Mouse (Mus musculus): ENCODE data around the gene Cybrd1.
A peak's percentile ranks its signal among the peaks of the same experiment; 100 is the strongest.

Cybrd1 gene

DNA sequence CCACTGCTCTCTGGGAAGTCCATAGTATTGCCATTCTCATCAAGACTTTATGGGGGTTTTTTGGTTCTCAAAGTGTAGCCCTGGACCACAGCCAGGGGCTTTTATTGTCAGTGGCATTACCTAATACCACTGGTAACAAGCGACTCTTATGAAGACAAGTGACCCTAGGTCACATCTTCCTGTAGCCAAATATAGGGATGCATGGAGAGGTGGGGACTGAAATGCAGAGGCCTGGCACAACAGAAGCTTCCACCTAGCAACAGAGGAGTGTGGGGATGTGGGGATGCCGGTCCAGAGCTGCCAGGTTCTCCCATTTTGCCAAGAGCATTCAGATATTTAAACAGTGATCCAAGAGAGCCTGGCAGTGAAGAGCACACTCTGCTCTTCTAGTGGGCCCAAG is 5.9 kb downstream of the Cybrd1 start:
- DNase-seq (ENCODE audit: low read depth, low spot score) = no peak

DNA sequence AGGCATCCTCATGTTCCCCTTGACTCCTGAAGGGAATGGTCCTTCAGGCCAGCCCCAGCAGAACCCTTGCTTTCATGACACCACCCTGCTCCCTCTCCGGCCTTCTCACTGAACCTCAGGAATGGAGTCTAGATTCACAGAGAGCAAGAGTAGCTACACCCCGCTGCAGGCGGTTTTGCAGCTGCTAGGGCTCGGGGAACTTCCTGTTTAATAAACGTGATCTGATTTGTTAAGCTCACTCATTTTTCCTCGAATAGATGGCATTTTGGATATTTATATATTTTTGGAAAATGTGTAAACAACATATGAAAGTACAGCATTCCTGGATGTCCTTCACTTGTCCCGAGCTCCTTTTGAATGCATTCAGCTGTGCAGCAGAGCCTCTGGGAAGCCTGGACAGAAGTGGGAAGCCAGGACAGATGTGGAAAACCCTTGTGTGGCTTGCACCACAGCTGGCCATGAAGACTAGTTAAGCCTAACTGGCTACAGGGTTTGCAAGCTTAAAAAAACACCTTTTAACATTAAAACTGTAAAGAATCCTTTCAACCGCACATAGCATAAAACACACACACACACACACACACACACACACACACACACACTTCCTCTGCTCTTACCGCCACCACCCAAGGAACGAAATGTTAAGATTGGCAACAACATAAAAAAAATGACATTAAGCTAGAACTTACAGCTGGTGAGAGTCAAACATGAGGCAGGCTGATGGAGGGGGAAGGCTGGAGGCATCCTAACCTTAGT is 10.2 kb downstream of the Cybrd1 start:
- no peak for DNase-seq (ENCODE audit: low read depth, low spot score)

DNA sequence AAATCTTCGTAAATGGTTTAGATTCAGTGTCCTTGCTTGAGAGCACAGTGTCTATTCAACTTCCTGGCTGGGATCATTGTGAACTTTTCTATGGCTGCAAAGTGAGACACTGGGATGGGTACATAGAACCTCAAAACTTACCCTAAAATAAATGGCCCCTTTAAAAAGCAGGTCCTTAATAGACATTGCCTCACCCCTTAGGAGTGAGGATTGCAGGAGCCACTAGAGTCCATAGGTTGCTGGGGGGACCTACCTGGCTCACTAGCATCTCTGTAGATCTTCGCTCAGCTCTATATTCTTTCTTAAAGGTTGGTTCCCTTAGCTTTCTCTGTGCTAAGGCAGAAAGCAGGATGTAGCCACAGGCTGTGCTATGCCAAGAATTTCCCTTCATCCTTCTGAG is 12.6 kb downstream of the Cybrd1 start:
- no peak for DNase-seq (ENCODE audit: low read depth, low spot score)

DNA sequence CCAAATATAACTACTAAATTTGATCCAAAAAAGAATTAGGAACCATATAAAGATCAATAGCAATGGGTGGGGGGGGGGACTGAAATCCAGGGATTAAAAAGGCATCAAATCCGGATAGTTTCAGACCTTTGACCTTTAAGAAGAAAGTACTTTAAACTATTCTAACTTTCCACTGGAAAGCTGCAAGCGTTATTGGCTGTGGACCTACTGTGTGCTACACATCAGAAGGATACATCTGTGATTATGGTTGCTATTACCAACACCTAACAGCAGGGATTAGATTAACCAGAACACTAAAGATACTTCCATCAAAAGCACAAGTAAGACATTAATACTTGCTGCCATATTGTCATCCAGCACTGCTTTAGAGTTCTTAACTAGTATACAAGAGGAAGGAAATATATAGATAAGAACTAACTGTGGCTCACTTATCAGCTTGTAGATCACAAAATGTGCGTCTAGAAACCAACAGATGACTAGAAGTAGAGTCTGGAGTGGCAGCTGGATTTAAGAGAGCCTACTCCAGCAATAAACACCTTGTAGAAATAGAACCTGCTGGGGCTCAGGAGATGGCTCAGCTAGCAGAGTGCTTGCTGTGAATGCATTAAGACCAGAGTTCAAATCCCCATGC is 14.3 kb downstream of the Cybrd1 start:
- no peak for DNase-seq (ENCODE audit: low read depth, low spot score)

DNA sequence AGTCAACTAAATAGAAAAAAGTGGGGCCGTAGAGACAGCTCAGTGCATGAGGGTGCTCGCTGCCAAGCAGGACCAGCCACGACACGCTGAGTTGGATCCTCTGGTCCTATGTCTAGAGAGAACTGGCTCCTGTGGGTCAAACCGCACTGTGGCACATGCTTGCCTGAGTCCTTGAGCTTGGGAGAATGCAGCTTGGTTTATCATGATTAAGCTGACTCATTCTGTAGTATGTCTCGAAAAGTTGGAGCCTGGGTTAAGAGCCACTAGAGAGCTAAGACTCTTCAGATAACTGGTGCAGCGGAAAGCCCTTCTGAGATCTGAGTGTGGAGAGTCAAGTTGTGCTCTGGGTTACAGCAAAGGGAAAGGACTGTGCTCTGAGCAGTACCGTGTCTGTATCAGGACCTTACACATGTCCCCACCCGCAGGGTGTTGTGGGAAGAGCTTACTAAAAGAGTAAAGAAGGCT is 16.4 kb downstream of the Cybrd1 start:
- DNase-seq (ENCODE audit: low read depth, low spot score) = no peak

DNA sequence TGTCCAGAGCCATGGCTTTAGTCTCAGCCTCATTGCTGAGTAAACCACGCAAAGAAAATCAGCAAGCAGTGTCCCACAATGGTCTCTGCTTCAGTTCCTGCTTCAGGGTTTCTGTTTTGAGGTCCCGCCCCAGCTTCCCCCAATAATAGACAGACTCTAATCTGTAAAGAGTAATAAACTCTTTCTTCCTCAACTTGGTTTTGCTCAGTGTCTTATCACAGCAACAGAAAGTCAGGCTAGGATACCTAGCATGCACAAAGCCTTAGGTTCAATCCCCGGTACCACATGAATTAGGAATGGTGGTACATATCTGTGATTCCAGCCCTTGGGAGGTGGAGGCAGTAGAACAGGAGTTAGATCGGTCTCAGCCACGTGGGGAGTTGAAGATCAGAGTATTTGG is 17.1 kb downstream of the Cybrd1 start:
- no peak for DNase-seq (ENCODE audit: low read depth, low spot score)

DNA sequence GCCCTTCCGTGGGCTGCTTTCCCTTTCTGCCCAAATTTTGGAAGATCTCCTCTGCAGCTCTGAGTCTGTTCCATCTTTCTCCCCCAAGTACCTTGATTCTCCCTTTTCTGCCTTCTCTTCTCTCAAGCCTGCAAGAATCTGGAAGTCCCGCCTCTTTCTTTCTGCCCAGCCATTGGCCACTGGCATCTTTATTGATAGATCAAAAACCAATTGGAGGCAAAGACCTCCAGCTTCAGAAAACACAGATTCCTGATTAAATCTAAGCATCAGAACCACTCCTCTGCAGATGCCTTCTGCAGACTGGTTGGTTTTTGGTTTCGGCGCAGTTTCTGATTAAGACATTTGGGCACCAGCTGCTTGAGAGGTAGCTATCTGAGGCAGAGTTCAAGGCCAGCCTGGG is 22.9 kb downstream of the Cybrd1 start:
- no peak for DNase-seq (ENCODE audit: low read depth, low spot score)

DNA sequence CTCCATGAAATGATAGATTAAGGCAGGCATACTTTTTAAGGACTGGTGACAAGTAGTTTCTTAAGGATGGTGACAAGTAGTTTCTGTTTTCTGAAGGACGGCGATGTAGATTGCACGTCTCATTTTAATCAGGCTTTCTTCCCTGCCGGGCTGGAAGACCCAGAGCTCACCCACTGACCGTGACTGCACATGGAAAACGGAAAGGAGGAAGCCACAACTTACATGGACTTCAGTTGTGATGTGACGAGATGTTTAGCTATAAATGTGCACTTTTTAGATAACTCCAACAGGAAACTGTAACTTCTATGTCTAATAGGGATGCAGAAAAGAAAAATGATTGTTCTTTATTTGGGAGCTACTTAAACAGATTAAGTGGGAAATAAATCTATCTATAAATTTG is 24.7 kb downstream of the Cybrd1 start:
- no peak for DNase-seq (ENCODE audit: low read depth, low spot score)

DNA sequence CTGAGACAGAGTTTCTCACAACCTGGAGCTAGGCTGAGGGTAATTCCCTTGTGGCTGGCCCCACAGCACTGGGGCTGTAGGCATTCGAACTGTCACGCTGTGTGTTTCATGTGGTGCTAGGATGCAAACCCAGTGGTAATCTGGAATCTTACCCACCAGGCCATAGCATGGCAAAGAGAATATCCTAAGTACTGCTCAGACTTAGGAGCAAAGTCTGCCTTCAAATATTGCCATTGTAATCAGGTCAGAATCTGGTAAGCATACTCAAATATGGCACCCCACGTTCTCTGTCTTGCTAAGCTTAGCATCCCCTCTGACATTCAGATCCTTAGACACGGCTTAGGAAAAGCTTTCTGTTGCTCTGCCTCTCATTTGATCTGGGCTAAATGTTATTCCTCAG is 28.1 kb downstream of the Cybrd1 start:
- no peak for DNase-seq (ENCODE audit: low read depth, low spot score)

DNA sequence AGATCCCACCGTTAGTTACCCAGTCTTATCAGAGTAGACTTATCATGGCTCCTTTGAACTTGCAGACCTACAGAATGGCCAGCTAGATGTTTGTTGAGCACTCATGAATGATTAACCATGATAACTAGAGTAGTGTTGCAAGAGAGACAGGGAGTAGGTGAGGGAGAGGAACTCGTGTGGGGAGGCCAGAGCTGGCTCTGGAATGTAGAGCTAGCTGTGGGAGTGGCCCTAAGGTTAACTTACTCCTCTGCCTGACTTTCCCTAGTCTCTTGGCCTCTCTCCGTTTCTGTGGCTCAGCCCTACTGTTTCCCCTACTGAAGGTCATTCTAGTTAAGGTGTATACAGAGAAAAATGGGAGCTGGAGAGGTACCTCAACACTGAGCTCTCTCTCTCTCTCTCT is 28.5 kb downstream of the Cybrd1 start:
- DNase-seq (ENCODE audit: low read depth, low spot score) = no peak

DNA sequence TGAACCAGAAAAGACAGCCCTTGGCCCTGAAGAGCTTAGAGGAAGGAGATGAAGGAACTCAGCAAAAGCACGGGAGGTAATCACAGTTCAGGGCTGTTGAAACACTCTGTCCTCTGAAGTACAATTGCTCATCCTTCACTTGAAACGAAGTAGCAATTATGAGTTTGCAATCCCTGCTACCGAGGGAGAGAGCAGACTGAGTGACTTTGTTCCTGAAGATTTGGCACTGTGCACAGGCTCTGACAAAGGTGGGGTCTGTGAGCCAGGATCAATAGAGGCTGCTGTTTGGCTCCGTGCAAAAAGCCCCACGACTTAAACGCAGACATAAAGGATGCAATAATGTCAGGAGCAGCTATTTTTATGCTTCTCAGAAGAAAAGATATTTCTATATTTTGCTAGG is 30.1 kb downstream of the Cybrd1 start:
- no peak for DNase-seq (ENCODE audit: low read depth, low spot score)

DNA sequence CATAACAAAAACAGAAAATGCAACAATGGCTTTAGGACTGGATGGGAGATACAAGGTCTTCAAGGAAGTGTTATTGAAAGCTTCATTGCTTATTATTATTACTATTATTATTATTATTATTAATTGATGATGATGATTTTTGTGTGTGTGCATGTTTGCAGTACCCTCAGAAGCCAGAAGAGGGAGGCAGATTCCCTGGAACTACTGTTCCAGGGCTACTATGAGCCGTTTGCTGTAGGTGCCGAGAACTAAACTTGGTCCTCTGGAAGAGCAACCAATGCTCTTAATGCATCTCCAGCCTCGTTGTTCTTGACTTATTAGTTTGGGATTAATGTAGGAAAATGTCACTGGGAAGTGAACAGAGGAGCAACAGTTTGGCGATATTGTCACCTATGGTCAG is 34.4 kb downstream of the Cybrd1 start:
- DNase-seq (ENCODE audit: low read depth, low spot score) = no peak

DNA sequence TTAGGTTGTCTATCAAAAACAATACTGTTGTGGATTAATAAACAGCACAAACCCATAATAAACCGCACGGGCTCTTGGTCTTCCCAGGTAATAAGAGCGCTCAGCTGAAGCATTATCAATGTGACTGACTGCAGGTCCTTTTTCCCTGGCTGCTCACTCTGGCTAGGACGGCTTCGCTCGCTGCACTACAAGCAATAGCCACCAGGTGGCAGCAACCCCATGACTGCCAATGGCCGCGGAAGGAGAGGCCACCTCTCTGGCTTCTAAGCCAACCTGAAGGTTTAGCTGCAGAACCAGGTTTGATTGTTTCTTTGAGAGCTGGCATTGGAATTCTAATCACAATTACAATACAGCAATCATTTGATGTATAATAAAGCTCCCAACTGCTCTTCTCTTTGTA is 37.8 kb downstream of the Cybrd1 start:
- peak; percentile 45 for DNase-seq (ENCODE audit: low read depth, low spot score)

DNA sequence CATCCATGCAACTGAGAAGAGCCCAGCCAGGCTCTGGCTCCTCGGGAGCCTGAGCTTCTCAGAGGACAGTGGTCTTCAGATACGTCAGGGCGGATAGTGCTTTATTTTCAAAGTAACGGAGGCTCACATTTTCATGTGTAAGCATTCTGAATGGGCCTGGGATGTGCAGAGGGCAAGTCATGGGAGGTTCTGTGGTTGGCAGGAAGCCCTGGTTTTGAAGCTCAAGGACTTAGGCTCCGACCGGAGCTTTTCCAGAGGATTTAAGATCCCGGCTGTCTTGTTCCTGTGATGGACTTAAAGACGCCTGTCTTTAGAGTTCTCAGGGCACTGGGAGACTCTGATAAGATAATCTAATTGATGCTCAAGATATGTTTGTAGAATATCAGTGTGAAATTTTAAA is 38.7 kb downstream of the Cybrd1 start:
- DNase-seq (ENCODE audit: low read depth, low spot score) = no peak

DNA sequence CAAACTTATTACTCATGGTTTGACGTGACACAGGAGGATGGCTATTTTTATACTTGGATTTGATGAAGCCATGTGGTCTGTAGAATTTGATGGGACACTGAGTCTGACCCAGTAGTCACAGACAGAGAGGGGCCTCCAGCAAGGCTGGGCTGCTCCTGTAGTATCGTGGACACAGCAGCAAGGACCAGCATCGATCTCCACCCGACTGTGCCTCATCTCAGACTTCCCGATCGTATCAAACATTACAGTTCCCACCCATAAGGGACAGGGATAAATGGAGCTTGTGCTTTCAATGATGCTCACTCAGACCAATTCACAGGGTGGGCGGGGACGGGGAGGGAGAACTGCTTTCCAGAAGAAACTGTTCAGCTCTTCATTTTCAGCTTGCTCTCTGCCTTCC is 40.2 kb downstream of the Cybrd1 start:
- no peak for DNase-seq (ENCODE audit: low read depth, low spot score)

DNA sequence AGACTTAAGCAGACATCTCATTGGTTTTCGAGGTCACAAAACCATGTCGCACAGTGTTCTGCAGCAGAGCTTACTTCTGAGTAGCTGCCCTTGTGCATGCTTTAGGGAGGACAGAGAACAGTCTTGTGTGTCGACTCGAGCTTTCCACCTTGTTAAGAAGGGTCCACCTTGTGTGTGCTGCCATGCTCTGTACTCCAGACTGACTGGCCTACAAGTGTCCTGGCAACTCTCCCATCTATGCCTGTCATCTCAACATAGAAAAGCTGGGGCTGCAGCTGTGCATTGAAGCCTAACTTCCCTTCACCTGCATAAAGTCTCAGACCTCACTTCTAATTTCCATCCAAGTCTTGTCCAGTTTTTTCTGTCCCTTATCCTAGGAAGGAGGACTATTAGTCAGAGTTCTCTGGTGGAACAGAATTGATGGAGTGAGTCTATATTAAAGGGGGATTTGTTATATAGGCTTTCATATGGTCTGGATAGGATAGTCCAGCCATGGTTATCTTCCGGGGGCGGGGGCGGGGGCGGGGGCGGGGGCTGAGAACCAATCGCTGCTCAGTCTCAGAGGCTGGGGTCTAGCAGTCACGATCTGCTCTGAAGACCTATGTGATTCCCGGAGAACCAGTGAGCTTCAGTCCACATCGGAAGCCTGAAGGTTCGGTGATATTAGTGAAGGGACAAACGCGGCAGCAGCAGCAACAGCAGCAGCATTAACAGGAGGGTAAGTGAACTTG is 42.0 kb downstream of the Cybrd1 start:
- DNase-seq (ENCODE audit: low read depth, low spot score) = no peak

DNA sequence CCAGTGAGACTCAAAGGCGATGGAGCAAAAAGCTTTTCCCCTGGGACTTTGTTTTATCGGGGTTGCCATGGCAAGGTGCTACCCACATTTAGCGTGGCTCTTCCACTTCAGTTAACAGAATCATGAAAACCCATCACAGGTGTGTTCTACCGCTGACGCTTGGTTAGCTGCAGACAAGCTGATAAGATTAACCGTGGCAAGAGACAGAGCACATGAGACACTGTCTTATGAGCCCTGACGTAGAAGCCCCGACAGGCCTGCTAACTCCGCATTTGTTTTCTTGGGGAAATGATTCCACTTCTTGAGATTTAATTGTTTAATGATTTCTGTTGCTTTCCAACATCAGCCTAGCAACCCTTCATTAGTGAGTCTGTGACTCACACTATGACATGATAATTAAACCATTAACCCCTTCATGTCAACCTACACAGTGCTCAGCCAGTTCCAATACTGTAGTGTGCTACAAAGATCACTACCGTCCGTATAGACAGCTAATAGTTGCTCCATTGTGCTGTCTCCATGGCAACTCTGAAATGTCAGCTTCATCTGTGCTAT is 42.7 kb downstream of the Cybrd1 start:
- no peak for DNase-seq (ENCODE audit: low read depth, low spot score)

DNA sequence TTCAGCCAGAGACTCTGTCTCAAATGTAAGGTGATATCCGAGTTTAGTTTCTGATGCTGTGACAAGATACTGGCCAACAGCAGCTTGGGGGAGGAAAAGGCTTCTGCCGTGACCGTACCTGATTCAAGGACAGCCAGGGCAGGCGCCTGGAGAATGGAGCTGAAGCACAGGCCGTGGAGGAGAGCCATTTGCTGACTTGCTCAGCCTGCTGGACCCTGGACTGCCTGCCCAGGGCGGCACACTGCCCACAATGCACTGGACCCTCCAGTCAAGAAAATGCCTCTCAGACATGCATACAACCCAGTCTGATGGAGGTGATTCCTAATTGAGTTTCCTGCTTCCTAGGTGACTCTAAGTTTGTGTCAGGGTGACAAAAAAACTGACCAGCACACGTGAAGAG is 43.8 kb downstream of the Cybrd1 start:
- DNase-seq (ENCODE audit: low read depth, low spot score) = no peak

DNA sequence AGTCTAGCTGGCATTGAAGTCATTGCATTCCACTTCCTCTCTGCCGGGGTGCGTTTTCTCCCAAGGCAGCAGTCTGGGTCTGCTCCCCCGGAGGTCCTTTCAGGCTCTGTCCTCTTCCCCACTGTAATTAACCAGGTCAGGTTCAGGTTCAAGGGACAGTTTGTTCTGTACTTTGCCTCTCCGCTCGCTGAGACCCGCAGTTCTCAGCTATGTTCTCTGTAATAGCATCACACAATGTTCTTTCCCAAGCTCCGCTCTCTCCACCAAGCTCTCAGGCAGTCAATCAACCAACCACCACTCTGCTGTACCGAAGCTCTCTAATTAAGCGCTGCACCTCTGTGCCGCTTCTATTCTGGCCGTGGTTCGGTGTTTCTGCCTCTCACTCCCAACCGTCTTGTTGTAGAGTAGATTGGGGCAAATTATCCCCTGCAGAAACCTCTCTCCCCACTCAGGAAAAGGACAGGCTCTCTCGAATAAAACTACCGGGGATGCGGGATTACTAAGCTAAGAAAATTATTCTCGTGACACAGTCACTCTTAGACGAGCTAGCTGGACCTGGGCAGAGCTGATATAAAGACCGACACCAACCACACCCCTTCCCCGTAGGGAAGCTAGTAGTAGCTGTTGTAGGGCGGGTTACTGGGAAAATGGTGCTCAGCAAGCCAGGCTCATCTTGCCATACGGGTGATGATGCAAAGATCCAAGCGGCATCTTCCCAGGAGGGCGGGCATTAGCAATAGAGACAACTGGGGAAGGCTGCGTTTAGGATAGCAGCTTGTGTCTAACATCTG is 45.3 kb downstream of the Cybrd1 start:
- DNase-seq (ENCODE audit: low read depth, low spot score) = no peak

DNA sequence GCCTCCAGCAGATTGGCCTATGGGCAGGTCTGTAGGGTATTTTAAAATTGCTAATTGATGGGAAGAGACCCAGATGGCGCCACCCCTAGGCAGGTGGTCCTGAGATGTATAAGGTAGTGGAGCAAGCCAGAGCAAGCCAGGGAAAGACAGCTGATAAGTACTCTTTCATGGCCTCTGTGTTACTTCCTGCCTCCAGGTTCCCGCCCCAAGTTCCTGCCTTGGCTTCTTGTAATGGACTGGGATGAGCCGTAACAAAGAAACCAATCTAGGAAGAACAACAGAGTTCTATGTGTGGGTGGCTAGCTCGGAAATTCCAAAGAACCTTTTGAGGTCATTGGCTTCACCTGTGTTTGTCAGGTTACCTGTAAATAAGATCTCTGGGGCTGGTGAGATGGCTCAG is 49.5 kb downstream of the Cybrd1 start:
- no peak for DNase-seq (ENCODE audit: low read depth, low spot score)

DNA sequence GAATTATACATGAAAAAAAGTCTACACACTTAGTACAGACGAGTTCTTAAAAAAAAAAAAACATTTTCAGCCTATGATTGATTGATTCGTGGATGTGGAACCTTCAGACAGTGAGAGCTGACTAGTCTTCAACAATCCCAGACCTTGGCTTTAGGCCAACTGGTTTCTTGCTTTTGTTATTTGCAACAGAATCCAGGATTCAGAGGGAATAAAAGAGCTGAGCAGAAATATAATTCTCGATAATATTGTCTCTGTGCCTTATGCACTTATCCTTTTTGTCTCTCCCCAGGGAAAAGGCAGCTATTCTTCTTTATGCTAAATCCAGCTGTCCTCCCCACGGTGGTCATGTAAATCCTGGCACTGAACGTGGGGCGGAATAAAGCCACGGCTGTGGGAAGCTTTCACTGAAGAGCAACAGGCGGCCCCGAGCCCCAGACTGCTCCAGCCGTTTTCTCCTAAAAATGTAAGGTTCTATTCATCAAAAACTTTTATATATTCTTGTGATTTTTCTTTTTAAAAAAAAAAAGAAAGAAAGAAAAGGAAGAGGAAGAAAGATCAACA is 50.8 kb downstream of the Cybrd1 start:
- DNase-seq (ENCODE audit: low read depth, low spot score) = no peak

All from embryo, embryonic 11.5 days (tissue).